Mouse (Mus musculus) retina, adult 2 months (tissue): Measurements from ENCODE around the gene Cers1.

ENCODE experiments used
- DNase-seq: peaks from one replicate; pipeline ENCODE4 v3.0.0-alpha.2; 2012; ENCODE audit warnings: low read depth, low spot score

Gene Cers1

GRCm38 (mm10) chr8:70316511-70317504, 1.2 kb downstream of the Cers1 start:
- no peak for DNase-seq

GRCm38 (mm10) chr8:70317872-70318271, 2.3 kb downstream of the Cers1 start:
- no peak for DNase-seq

GRCm38 (mm10) chr8:70323716-70324115, 8.1 kb downstream of the Cers1 start:
- no peak for DNase-seq

GRCm38 (mm10) chr8:70327512-70327911, 11.9 kb downstream of the Cers1 start:
- DNase-seq = no peak

- no peak for DNase-seq
Measured at GRCm38 (mm10) chr8:70329124-70329834, 13.7 kb downstream of the Cers1 start, which contains the start of gene Gdf1. Gene Gdf1, plus strand, starts transcription at chr8:70329817.

- DNase-seq = no peak
Measured at GRCm38 (mm10) chr8:70329835-70330740, 14.5 kb downstream of the Cers1 start.

- DNase-seq = no peak
Measured at GRCm38 (mm10) chr8:70330741-70331364, 15.3 kb downstream of the Cers1 start.

- no peak for DNase-seq
Measured at GRCm38 (mm10) chr8:70331526-70331925, 16.0 kb downstream of the Cers1 start.

- no peak for DNase-seq
Measured at GRCm38 (mm10) chr8:70332070-70332877, 16.7 kb downstream of the Cers1 start.

- no peak for DNase-seq
Measured at GRCm38 (mm10) chr8:70332878-70333202, 17.3 kb downstream of the Cers1 start.

GRCm38 (mm10) chr8:70338931-70339330, 23.4 kb downstream of the Cers1 start:
- DNase-seq = no peak

- DNase-seq = no peak
Measured at GRCm38 (mm10) chr8:70340659-70341058, 25.1 kb downstream of the Cers1 start.

- DNase-seq = no peak
Measured at GRCm38 (mm10) chr8:70342007-70342406, 26.4 kb downstream of the Cers1 start.

- DNase-seq = no peak
Measured at GRCm38 (mm10) chr8:70343076-70343475, 27.5 kb downstream of the Cers1 start.

- DNase-seq = no peak
Measured at GRCm38 (mm10) chr8:70343696-70344095, 28.1 kb downstream of the Cers1 start.

GRCm38 (mm10) chr8:70344279-70344678, 28.7 kb downstream of the Cers1 start:
- no peak for DNase-seq

- DNase-seq = no peak
Measured at GRCm38 (mm10) chr8:70347443-70347842, 31.9 kb downstream of the Cers1 start.

- no peak for DNase-seq
Measured at GRCm38 (mm10) chr8:70347860-70348420, 32.4 kb downstream of the Cers1 start.

- DNase-seq = no peak
Measured at GRCm38 (mm10) chr8:70351035-70351999, 35.7 kb downstream of the Cers1 start.
